Mouse (Mus musculus) induced T-regulatory cell, adult 2 months (primary cell): ENCODE measurements at regions not wholly inside any gene's neighbourhood (a gene's known extent, or its start where the extent isn't known, plus 50 kb on each side); places are given as distances from the start of the nearest gene placed in this dataset.
"Not testable (repeated sequence)": the region's sequence is repeated elsewhere in the genome, so short reads cannot be mapped to it uniquely, and the experiment has no call there.

Experiments
- DNase-seq: peaks from one replicate; pipeline ENCODE4 v3.0.0-alpha.2; 2012; ENCODE audit warnings: low read depth

DNA sequence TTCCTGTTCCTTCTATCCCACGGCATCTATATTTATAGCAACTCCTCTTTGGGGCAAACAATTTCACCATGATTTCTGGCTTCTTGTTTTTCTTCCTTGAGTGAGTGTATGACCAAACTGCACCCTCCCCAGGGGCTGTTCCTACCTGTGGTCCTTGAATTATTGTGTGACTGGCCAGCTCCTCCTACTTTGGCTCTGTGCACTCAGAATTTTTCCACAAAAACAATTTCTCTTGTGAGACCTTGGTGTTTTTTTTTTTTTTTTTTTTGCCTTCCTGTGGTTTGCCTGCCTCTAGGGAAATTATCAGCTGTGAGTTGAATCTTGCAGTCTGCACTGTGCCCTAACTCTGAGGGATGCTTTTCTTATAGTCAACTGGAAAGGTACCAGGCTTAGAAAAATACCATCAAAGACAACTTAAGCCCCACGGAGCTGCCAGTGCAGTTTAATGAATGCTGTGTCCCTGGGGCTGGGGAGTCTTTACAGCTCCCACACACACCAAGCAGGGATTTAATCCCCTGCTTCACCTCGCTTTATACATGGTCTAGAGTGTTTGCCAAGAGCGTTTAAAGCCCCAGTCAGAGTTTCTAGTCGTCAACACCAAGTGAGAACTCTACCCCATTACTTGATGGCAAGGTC lies 216.2 kb upstream of the Sesn3 start:
- peak; percentile 18 for DNase-seq

DNA sequence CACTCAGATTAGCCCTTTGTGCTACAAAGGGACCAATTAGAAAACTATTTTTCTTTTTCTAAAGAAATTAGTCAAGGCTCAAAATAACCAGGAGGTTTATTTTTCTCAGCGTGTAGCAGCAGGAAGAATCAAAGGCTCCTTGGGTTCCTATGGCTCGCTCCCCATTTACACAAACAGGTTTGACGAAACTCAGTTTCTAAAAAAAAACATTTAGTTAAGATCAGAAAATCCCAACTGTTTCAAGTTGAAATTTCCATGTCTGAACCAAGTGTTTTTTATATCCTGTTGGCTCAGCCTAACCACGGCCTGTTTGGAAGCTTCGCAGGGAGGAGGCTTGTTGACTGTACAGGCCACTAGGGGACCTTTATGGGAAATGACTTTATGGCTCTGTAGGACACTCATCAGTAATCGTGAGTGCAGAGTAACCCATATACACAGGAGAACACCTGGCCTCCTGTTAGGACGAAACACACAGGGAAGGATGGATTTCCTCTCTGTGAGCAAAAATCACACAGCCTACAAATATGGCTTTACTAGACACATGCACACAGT lies 215.6 kb upstream of the Sesn3 start:
- DNase-seq: no peak

DNA sequence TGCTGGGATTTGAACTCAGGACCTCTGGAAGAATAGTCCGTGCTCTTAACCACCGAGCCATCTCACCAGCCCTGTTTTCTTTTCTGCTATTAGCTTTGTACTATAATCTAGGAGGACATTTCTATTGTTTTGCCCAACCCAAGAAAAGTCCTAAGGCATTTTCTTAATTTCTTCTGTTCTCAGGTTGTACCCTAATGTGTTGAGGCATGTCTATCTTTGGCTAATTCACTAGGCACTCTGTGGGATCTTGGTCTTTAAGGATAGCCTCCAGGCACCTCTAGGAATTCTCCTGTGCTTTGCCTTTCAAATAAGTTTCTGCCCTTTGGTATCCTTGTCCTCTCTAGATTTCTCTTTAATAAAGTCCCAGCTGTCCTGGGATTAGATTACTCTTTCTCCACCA lies 214.6 kb upstream of the Sesn3 start:
- no peak for DNase-seq

DNA sequence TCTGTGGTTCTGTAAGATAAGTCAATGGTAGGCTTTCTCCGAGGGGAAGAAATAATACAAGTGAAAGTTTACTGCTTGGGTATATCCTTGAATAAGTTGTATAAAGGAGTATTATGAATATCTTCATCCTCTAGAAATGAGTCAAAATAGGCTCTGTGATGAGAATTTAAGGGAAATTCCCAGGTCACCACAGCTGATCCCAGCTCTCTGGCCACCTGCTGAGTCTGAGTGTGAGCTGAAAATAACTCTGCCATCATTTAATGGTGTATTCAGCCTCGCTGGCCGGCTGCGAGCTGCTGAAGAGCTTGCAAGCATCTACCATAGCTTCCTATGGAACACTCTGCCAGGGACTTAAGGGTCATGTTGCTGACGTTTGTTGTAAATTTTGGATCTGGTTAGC lies 213.5 kb upstream of the Sesn3 start:
- DNase-seq: peak; percentile 14

DNA sequence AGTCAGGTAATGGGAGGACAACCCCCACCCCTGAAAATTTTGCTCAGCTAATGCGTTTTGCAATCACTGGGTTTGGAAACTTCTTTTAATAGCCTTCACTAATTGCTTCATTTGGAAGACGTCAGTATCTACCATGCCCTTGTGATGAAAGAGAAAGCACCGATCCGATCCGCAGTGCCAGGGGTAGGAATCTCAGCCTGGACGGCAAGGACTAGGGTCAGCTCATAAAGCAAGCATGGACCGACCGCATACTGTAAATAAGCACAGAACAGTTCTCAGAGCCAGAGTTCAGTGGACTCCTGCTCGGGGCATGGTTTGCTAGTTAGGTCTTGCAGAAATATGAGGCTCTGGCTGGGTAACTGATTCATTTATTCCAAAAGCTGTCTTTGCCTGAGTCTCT lies 213.0 kb upstream of the Sesn3 start:
- DNase-seq: no peak

DNA sequence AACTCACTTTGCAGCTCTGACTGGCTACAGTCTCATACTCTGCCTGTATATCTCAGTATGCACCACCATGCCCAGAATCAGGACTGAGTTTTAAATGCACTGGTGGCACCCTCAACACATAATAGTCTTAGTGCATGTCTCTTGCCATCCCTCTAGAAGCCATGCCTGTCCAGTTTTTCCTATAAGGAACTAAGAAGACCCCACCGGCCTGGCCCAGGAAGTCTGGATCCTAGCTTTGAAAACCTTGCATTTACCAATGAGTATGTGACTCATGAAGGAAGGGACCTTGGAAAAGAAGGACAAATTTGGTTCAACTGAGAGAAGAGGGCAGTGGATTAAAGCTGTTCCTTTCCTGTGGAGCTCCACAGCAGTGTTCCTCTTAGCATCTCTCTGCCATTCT lies 212.2 kb upstream of the Sesn3 start:
- DNase-seq: no peak

DNA sequence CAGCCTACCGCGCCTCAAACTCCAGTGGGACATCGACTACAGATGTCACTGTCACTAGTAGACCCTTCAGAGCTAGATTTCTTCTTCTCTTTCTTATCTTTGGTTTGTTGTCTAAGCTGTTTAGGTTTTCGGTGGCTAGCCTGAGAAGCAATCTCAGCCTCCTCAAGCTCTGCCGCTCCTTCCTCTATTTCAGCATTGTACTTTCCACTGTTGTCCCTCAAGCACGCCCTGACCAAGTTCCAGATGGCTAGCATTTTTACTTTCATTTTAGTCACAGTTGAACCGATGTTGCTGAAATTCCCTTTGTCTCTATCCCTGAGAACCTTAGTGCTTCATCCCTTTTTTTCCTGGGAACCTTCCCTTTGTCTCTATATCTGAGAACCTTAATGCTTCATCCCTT lies 208.1 kb upstream of the Sesn3 start:
- DNase-seq: not testable (repeated sequence)

DNA sequence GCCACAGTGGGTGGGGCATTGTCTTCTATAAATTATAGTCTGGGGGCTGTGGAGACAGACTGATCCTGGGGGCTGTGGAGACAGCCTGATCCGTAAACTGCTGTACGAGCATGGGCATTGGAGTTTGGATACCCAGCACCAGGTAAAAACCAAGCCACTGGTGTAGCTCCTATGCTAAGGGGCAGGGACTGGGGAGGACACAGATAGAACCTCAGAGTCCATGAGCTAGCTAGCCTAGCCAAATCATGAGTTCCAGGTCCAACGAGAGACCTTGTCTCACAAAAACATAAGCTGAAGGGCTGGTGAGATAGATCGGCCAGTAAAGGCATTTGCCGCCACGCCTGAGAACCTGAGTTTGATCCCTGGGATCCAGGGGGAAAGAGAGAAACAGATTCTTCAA lies 205.8 kb upstream of the Sesn3 start:
- no peak for DNase-seq

DNA sequence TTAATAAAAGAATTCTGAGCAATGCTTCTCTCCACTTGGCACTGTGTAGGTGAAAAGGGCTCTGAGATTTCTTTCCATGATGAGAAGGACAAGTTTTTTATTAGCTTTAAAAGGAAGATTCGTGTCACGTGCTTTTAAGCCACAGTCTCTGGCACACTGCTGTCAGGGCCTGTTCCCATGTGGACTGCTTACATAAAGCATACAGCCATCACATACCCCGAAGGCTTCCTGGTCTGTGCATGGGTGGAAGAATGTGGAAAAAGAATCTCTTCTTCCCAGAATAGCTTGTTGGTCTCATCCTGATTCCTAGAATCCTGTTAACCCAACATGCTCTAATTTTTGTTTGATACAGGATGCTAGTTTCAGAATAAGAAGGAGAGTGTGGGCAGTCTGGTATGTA lies 205.1 kb upstream of the Sesn3 start:
- DNase-seq: no peak

DNA sequence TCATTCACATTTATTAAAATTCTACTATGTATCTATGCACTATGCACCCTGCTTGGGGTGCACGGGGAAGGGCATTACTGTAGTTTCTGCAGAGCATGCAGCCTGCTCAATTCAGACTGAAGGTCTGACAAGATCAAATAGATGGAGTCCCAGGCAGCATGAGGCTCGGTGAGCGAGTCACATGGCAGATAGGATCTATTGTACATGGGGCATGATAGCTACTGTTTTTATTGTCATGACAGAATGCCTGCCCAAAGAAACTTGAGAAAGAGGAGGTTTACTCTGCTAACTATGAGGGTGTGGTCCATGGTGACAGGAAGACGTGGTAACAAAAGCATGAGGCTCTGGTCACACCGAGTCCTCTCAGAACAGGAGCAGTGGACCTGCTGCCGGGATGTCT lies 203.1 kb upstream of the Sesn3 start:
- DNase-seq: peak; percentile 40

DNA sequence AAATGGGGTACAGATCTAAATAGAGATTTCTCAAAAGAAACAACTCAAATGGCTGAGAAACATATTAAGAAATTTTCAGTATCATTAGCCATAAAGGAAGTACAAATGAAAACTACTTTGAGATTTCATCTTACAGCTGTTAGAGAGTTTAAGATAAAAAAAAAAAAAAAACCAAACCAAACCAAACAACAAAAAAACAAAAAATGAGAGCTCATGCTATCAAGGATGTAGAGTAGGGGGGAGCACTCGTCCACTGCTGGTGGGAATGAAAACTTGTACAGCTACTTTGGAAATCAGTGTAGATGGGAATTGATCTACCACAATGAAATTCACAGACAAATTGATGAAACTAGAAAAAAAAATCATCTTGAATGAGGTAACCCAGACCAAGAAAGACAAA lies 201.9 kb upstream of the Sesn3 start:
- no peak for DNase-seq

DNA sequence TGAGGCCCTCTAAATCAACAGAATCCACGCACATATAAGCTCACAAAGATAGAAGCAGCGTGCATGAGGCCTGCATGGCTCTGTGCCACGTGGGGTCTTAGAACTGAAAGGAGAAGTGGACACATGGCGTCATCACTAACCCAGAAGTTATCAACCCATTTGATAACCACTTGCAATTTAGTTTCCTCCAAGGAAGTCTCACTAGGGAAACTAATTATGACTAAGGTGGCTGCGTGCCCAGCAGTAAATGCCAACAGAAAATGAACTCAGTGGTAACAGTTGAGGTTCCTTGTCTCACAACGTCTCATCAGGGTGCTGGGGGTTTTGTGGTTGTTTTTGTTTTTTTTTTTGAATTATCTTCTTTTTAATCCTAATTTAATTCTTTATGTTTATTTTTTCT lies 200.6 kb upstream of the Sesn3 start:
- DNase-seq: no peak

DNA sequence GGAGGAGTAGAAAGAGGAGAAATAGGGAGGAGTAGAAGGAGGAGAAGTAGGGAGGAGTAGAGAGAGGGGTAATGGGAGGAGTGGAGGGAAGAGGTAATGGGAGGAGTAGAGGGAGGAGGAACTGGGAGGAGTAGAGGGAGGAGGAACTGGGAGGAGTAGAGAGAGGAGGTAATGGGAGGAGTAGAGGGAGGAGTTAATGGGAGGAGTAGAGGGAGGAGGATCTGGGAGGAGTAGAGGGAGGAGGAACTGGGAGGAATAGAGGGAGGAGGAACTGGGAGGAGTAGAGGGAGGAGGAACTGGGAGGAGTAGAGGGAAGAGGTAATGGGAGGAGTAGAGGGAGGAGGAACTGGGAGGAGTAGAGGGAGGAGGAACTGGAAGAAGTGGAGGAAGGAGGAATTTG lies 200.0 kb upstream of the Sesn3 start:
- DNase-seq: not testable (repeated sequence)

DNA sequence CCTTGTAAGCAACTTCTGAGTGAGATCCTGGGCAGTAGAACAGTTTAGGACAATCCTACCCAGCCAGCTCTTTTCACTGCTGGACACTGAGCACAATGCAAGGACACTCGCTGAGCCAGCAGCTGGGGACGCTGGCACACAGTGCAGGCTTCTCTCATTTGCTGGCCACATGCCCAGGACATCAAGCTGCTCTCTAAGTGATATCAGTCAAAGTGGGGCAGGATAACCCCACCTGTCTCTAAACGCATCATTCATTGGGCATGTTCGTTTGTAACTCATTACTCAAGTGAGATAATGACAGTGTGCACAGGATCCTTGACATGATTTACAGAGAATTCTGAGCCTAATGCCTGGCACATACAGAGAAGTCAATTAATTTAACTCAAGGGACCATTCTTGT lies 199.4 kb upstream of the Sesn3 start:
- no peak for DNase-seq

DNA sequence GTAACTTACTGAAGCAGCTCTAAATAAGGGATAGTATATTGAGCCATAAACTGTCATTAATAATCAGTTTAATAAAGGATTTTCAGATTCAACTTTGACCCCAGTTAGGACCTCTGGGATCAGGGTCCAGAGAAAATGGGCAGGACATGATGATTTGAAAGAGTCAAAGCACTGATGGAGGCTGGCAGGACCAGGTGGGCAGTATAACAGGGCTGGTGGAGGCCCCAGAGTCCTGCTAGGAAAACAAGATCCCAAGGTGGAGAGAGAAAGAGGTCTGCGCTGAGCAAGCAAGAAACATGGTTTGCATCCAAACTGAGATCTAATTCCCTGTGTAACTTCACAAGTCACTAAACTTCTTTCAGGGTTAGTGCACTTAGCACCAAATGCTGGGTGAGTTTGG lies 199.0 kb upstream of the Sesn3 start:
- DNase-seq: no peak

DNA sequence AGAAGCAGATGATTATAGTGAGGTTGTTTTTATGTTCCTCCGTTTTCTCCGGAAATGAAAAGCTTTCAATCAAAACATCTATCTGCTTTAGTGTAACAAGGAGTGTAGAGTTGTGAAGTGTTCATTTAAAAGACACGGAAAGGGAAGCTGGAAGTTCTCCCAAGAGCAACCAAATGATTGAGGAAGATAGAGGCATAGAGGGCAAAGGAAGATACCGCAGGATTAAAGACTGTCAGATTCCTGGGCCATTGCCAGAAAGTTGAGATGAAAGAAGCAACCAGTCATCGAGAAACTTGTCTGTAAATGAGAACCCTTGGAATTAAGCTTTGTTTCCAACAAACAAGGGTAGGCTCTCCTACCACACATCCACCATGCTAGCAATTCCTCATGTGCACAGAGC lies 198.1 kb upstream of the Sesn3 start:
- DNase-seq: no peak

DNA sequence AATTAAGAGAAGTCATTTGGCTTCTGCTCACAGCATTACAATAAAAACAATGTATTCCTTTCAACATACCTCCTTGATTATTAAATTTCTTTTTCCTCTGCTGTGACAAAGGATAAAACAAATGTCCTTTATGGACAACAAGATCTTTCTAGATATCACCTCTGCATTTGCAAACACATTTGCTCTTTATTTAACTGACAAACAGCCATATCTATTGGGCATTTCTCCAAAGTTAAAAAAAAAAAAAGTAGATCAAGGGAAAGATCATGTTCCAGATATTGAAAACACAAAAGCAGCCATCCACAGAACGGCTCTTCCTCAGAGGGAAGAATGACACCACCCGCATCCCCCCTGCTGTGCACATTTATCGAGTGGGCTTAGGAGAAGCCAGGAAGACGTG lies 193.7 kb upstream of the Sesn3 start:
- DNase-seq: no peak

DNA sequence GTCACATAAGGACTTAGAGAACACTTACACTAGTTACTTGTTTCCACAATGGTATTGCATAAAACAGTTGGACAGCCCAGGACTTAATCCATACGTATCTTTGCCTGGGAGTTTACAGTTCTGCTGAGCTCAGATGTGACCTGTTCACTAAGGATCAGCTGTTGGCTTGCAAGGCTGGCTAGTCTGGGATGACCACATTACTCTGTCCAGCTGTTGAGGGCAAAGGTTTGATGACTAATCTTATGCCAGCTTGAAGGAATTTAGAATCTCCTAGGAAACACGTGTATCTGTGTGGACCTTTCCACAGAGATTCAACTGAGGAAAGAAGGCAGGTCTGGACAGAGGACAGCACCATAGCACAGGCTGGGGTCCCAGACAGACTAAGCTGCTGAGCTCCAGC lies 188.7 kb upstream of the Sesn3 start:
- no peak for DNase-seq

DNA sequence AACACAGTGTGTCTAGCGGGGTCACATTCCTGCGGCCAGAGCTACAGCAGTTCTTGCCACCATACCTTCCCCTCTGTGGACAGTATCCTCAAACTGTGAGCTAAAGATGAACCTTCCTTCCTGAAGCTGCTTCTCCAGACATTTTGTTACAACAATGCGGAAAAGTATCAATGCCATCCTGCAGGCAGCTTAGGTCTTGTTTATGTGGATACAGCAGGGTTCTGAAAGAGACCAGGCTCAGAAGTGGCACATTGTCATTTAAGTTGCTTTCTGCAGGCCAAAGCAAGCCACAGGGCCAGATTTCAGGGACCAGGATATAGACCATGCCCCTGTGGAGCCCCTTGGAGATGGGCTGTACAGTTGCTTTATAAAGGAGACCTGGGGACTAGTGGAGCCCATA lies 188.3 kb upstream of the Sesn3 start:
- no peak for DNase-seq

DNA sequence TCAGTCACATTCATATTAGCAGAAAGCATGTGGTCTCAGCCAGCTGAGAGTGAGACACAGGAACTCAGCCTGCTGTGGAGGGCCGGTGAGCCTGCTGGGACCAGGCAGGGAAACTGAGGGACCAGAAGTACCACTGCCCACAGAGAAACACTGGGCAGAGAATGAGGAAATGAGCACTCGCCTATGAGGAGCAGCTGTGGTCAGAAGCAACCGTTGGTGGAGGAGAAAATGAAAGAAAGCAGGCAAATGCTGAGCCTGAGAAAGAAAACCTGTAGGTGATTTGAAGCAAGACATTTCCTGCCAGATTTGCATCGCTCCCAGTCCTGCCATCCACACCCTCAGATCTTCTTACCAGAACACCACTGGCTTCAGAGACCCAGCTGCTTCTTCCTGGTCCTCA lies 187.0 kb upstream of the Sesn3 start:
- DNase-seq: peak; percentile 69

DNA sequence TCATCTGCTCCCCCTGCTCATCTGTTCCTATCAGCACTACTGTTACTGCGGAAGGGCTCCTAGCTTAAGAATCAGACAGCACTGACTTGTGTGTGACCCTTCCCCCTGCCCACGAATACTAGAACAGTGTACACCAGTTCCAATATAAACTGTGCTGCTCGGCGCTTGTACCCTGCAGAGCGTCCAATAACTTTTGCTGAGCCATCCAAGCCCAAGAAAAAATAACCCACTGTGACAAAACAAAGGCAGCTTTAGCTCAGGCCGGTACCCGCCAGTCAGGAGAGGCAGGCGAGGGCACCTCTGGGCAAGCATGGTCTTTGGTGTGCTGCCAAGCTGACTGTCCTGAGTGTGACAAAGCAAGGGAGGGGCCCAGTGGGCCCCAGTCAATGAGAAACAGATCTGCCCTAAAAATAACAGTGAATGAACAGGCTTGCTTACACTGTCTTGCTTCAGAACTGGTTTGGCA lies 185.0 kb upstream of the Sesn3 start:
- peak; percentile 20 for DNase-seq

DNA sequence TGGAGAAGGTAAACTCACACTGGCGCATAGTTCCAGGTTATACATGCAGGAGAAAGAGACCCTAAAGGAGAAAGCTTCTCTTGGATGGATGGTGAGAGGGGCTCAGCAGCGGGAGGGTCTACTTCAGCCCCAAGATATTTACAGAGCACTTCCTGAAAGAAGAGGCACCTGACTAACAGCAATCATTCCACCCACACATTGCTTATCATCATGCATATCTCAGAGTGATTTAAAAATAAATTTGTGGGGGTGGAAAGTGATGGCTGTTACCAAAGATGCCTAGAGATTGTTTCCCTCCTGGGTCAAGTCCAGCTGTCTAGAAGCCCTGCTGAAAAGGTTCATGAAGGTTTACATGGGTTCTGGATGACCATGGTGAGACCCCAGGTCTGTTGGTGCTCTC lies 184.4 kb upstream of the Sesn3 start:
- peak; percentile 66 for DNase-seq

DNA sequence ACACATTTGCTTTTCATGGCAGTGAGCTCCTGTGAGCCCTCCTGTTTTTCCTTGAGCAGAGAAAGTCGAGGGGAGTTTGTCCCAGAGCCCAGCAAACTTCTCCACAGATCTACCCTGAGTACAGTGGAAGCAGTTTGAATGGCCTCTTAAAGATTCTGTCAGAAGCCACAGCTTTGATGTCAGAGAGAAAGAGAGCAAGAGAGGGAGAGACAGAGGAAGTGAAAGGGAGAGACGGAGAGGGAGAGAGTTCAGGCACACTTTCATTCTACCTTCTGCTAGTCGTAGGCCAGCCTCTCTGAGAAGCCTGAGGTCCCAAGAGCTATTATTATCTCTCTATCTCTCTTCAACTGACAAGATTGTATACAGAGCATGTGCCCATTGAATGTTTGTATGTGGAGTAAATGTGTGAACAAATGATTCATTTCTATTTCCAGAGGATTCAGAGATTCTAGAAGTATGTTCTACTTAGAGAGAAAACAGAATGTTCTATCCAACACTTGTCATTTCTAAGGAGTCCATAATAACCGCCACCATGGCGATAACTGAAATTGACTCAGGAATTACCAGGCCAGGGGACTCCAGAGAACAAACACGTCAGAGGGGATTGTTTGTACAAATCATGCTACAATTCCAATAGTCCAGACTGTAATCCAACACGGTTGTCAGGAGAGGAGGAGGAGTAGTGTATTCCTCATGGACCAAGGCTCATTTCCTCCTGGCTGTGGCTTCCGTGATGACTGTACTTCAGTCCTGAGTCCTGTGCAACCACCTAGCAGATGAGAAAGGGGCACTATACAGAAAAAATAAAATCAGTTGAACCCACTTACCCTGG lies 183.6 kb upstream of the Sesn3 start:
- DNase-seq: peak; percentile 63
